Mouse (Mus musculus) urinary bladder, postnatal 25 days (tissue): ENCODE measurements at regions not wholly inside any gene's neighbourhood (a gene's known extent, or its start where the extent isn't known, plus 50 kb on each side); places are given as distances from the start of the nearest gene placed in this dataset.
A peak's percentile ranks its signal among the peaks of the same experiment; 100 is the strongest.

Experiments
- DNase-seq: peaks from one replicate; pipeline ENCODE4 v3.0.0; 2022; ENCODE audit warnings: low spot score

- DNase-seq = no peak
These were observed 159.2 kb upstream of the Zfp706 start for GRCm38 (mm10) chr15:37166744-37167143.

- DNase-seq = no peak
These were observed 158.4 kb upstream of the Zfp706 start for GRCm38 (mm10) chr15:37165887-37166507.

GRCm38 (mm10) chr15:37165216-37165615, 157.6 kb upstream of the Zfp706 start:
- DNase-seq = no peak

- no peak for DNase-seq
These were observed 156.9 kb upstream of the Zfp706 start for GRCm38 (mm10) chr15:37164191-37165135.

- DNase-seq = no peak
These were observed 152.4 kb upstream of the Zfp706 start for GRCm38 (mm10) chr15:37159956-37160355.

- peak; percentile 26 for DNase-seq
These were observed 151.8 kb upstream of the Zfp706 start for GRCm38 (mm10) chr15:37159349-37159748.

GRCm38 (mm10) chr15:37157386-37157785, 149.8 kb upstream of the Zfp706 start:
- no peak for DNase-seq

- DNase-seq = no peak
These were observed 147.4 kb upstream of the Zfp706 start for GRCm38 (mm10) chr15:37154934-37155333.

GRCm38 (mm10) chr15:37153177-37153576, 145.6 kb upstream of the Zfp706 start:
- no peak for DNase-seq

- peak; percentile 57 for DNase-seq
These were observed 128.1 kb upstream of the Zfp706 start for GRCm38 (mm10) chr15:37135590-37136164.

GRCm38 (mm10) chr15:37134913-37135589, 127.5 kb upstream of the Zfp706 start:
- peak; percentile 39 for DNase-seq

- DNase-seq = no peak
These were observed 126.8 kb upstream of the Zfp706 start for GRCm38 (mm10) chr15:37134386-37134785.

GRCm38 (mm10) chr15:37133916-37134315, 126.3 kb upstream of the Zfp706 start:
- DNase-seq = no peak

GRCm38 (mm10) chr15:37127681-37128080, 120.1 kb upstream of the Zfp706 start:
- no peak for DNase-seq

- no peak for DNase-seq
These were observed 119.6 kb upstream of the Zfp706 start for GRCm38 (mm10) chr15:37127170-37127569.

- DNase-seq = no peak
These were observed 118.2 kb upstream of the Zfp706 start for GRCm38 (mm10) chr15:37125823-37126222.

GRCm38 (mm10) chr15:37124951-37125350, 117.4 kb upstream of the Zfp706 start:
- DNase-seq = no peak

GRCm38 (mm10) chr15:37124299-37124698, 116.7 kb upstream of the Zfp706 start:
- DNase-seq = no peak

- DNase-seq = peak; percentile 90
These were observed 112.8 kb upstream of the Zfp706 start for GRCm38 (mm10) chr15:37120381-37120780.

GRCm38 (mm10) chr15:37114119-37114518, 106.5 kb upstream of the Zfp706 start:
- peak; percentile 74 for DNase-seq

GRCm38 (mm10) chr15:37110462-37110861, 102.9 kb upstream of the Zfp706 start:
- DNase-seq = no peak

- no peak for DNase-seq
These were observed 94.5 kb upstream of the Zfp706 start for GRCm38 (mm10) chr15:37102035-37102555.
